Mouse (Mus musculus) midbrain, postnatal 0 days (tissue): Measurements from ENCODE around the gene Hist1h2ab. TPM values are rescaled to one million over a fixed set of nuclear protein-coding genes. Genes with fewer than 3 reads are reported as not detected.

ENCODE experiments used
- ATAC-seq: fragments of 200-750 bp; cut with Nextera tagmentation; 2 replicates; pipeline ENCODE4 v1.8.0; 2017; ENCODE audit warnings: moderate number of reproducible peaks, mild to moderate bottlenecking, moderate TSS enrichment, moderate library complexity; ENCODE audit not compliant: low FRiP score
- DNase-seq: peaks from one replicate; pipeline ENCODE4 v3.0.0-alpha.2; 2015; ENCODE audit warnings: low spot score
- H3K27ac ChIP-seq: fragments of 300-500 bp; sonication (generic); 2 replicates; pipeline ENCODE4 v1.5.1; 2014; ENCODE audit warnings: low read depth, mild to moderate bottlenecking, low read length, mixed read lengths
- H3K27me3 ChIP-seq: fragments of 300-500 bp; sonication (generic); 2 replicates; pipeline ENCODE4 v1.6.1; 2014; ENCODE audit warnings: low read length, control low read depth, mixed read lengths; ENCODE audit not compliant: insufficient read depth
- H3K36me3 ChIP-seq: fragments of 300-500 bp; sonication (generic); 2 replicates; pipeline ENCODE4 v1.6.1; 2014; ENCODE audit warnings: low read length, control low read depth, mixed read lengths; ENCODE audit not compliant: insufficient read depth
- H3K4me1 ChIP-seq: fragments of 300-500 bp; sonication (generic); 2 replicates; pipeline ENCODE4 v1.6.1; 2014; ENCODE audit warnings: mild to moderate bottlenecking, control low read depth, antibody characterized with exemption, low read length, mixed read lengths; ENCODE audit not compliant: insufficient read depth
- H3K4me2 ChIP-seq: fragments of 300-500 bp; sonication (generic); 2 replicates; pipeline ENCODE4 v1.6.1; 2014; ENCODE audit warnings: low read depth, mild to moderate bottlenecking, low read length, mixed read lengths; ENCODE audit not compliant: poor library complexity, severe bottlenecking
- H3K4me3 ChIP-seq: fragments of 300-500 bp; sonication (generic); 2 replicates; pipeline ENCODE4 v1.5.1; 2014; ENCODE audit warnings: low read depth, mild to moderate bottlenecking, low read length, moderate library complexity
- H3K9ac ChIP-seq: fragments of 300-500 bp; sonication (generic); replicated peaks from 2 replicates; pipeline ENCODE4 v1.6.1; 2014; ENCODE audit warnings: mild to moderate bottlenecking, low read length, moderate library complexity, mixed read lengths; ENCODE audit not compliant: poor library complexity, severe bottlenecking
- H3K9me3 ChIP-seq: fragments of 300-500 bp; sonication (generic); 2 replicates; pipeline ENCODE4 v1.6.1; 2016; ENCODE audit warnings: low read length, control low read depth
- CTCF ChIP-seq: IDR thresholded peaks from 2 replicates; pipeline ENCODE4 v1.5.1; 2016; ENCODE audit warnings: antibody characterized with exemption, mild to moderate bottlenecking
- whole genome bisulfite sequencing: fragments of 180-500 bp; shearing (Covaris S2); extraction: QIAGEN DNeasy Blood & Tissue Kit; methylation state at CpG from one replicate; pipeline ENCODE4 v1.1.7; 2014; 5-methylcytosine and 5-hydroxymethylcytosine counted together
- polyA plus RNA-seq: library from polyadenylated mRNA; unstranded; fragments of >200 nt; fragmentation: Nextera tagmentation; extraction: Ambion mirVana; gene quantifications from 2 replicates; pipeline ENCODE4 v1.2.1, GENCODE M21; 2015
- total RNA-seq: library from RNA; depleted of rRNA; stranded (reverse); fragments of >200 nt; gene quantifications from 2 replicates; pipeline ENCODE4 v1.2.3, GENCODE M21; 2014

Hist1h2ab gene
- total and polyA plus RNA-seq, 2 experiments from 2014 or later, result 2.1 to 290 TPM

GRCm38 (mm10) chr13:23732156-23732804, 18.6 kb upstream of the Hist1h2ab start:
- ATAC-seq (0 out of 2 replicates have a peak, but pooled peaks have one; percentile 66), DNase-seq (peak; percentile 69)
- WGBS, result 21% methylated on average over 8 of the region's 8 CpGs

GRCm38 (mm10) chr13:23737091-23737490, 13.8 kb upstream of the Hist1h2ab start:
- no peaks in the 10 kb centered on the region for H3K36me3 ChIP-seq
- WGBS, result 65% methylated on average over 5 of the region's 5 CpGs

More at GRCm38 (mm10) chr13:23732156-23732804, 18.6 kb upstream of the Hist1h2ab start:
- H3K4me3 ChIP-seq, result no peak overlapping the region
- H3K9ac ChIP-seq, result no peak overlapping the region
- H3K36me3 ChIP-seq, result no peaks in the 10 kb centered on the region
- no peaks in the 10 kb centered on the region for H3K9me3 ChIP-seq
- H3K27me3 ChIP-seq, result no peaks in the 10 kb centered on the region
- no peak overlapping the region for H3K27ac ChIP-seq
- H3K4me1 ChIP-seq, result no peaks in the 10 kb centered on the region
- H3K4me2 ChIP-seq, result no peak overlapping the region
- TF ChIP-seq CTCF, result peak; percentile 91

GRCm38 (mm10) chr13:23738041-23738440, 12.9 kb upstream of the Hist1h2ab start:
- Histone ChIP-seq H3K27ac (peak overlapping the region; percentile 78), H3K36me3 (no peaks in the 10 kb centered on the region), H3K27me3 (no peaks in the 10 kb centered on the region), H3K4me2 (peak overlapping the region; percentile 99), H3K4me3 (peak overlapping the region; percentile 56), H3K4me1 (no peaks in the 10 kb centered on the region), H3K9ac (peak overlapping the region; percentile 55; the same call in 1 of the 2 replicates), H3K9me3 (no peaks in the 10 kb centered on the region)
- 24% methylated on average over 4 of the region's 4 CpGs for WGBS
- TF ChIP-seq CTCF, result no peak
- DNase-seq (no peak), ATAC-seq (no peak)

More at GRCm38 (mm10) chr13:23737091-23737490, 13.8 kb upstream of the Hist1h2ab start:
- H3K4me2 ChIP-seq, result no peak overlapping the region
- H3K4me1 ChIP-seq, result no peaks in the 10 kb centered on the region
- DNase-seq, result no peak
- no peak overlapping the region for H3K27ac ChIP-seq
- H3K4me3 ChIP-seq, result no peak overlapping the region
- no peak overlapping the region for H3K9ac ChIP-seq
- H3K9me3 ChIP-seq, result no peaks in the 10 kb centered on the region
- no peak for ATAC-seq
- H3K27me3 ChIP-seq, result no peaks in the 10 kb centered on the region
- no peak for TF ChIP-seq CTCF

DNA sequence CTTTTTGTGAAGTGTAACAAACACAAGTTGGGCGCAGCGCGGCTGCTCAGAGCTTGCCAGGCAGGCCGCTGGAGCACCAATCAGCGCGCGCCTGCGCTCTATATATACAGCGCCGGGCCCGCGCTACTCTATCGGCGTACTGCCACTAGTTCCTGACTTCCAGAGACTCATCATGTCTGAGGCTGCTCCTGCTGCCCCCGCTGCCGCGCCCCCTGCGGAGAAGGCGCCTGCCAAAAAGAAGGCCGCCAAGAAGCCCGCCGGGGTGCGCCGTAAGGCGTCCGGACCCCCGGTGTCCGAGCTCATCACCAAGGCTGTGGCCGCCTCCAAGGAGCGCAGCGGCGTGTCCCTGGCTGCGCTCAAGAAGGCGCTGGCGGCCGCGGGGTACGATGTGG, 12.3 kb upstream of the Hist1h2ab start, which contains the start of gene Hist1h1c:
TSS of gene Hist1h1c (plus strand) at position 132 of the 392 bp plus-strand sequence.
- Histone ChIP-seq H3K9ac (peak within 1 kb of the TSS; percentile 55), H3K27ac (peak within 1 kb of the TSS; percentile 78), H3K4me1 (no peaks in the 10 kb centered on the region), H3K9me3 (no peaks in the 10 kb centered on the region), H3K36me3 (no peaks in the 10 kb centered on the region), H3K27me3 (no peaks in the 10 kb centered on the region), H3K4me2 (peak within 1 kb of the TSS; percentile 99), H3K4me3 (peak within 1 kb of the TSS; percentile 56)
- WGBS, result under 1% methylated on average over 30 of the region's 38 CpGs
- ATAC-seq (peak; percentile 94), DNase-seq (peak; percentile 93)
- TF ChIP-seq CTCF, result no peak

- peak overlapping the region; percentile 56 for H3K4me3 ChIP-seq
- H3K4me1 ChIP-seq, result no peaks in the 10 kb centered on the region
- no peaks in the 10 kb centered on the region for H3K9me3 ChIP-seq
- H3K36me3 ChIP-seq, result no peaks in the 10 kb centered on the region
- peak overlapping the region; percentile 78 for H3K27ac ChIP-seq
- peak; percentile 89 for ATAC-seq
- H3K27me3 ChIP-seq, result no peaks in the 10 kb centered on the region
- 1% methylated on average over 39 of the region's 39 CpGs for WGBS
- H3K4me2 ChIP-seq, result peak overlapping the region; percentile 99
- H3K9ac ChIP-seq, result peak overlapping the region; percentile 55
- peak; percentile 97 for DNase-seq
- no peak for TF ChIP-seq CTCF
Measured at GRCm38 (mm10) chr13:23739069-23739921, 11.6 kb upstream of the Hist1h2ab start.
